Mouse (Mus musculus): ENCODE results near the gene Mcm7. TPM values are rescaled to one million over a fixed set of nuclear protein-coding genes. Genes with fewer than 3 reads are reported as not detected.

Mcm7 gene
- polyA plus RNA-seq, 1 experiment from 2014 or later, result 228 TPM

DNA sequence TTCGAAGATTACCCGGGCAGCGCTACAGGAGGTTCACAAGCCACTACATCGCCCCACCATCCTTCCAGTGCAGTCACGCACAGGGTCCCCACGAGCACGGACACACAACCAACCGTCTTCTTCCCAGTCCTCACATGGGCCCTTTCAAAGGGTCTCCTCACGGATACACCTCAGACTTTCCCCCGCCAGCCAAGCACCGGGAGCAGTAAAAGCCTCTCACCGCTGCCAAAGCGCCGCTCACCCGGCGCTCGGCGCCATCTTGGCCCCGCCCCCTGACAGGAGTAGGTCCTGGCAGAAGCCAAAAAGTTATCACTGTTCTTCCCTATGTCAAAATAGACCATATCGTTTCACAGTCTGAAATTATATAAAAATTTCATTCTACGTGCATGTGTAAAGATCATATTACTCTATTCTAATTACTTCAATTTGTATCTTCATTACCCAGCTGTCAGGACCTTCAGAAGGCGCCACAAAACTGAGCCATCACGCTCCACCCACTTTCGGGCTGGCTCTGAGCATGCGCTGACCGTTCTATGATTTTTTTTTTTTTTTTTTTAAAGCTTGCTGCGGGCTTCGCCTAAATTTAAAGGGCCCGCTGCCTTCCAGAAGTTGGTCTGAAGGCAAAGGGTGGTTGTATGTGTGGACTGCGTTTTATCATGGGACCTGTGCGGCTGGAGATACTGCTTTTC lies 14.9 kb upstream of the Mcm7 start, which contains the start of the genes Taf6 and Cnpy4:
Gene Taf6, minus strand, starts transcription at position 502 of the 689 bp plus-strand sequence.
Gene Cnpy4, plus strand, starts transcription at position 536 of the 689 bp plus-strand sequence.
- ATAC-seq (ENCODE audit: borderline replicate concordance, extremely low read depth, low FRiP score, low TSS enrichment), result peak; percentile 81
- WGBS, result under 1% methylated on average over 31 of the region's 31 CpGs
- peak within 1 kb of the TSS; percentile 67 for H3K4me3 ChIP-seq
- no peaks in the 10 kb centered on the region for H3K27me3 ChIP-seq
- H3K9me3 ChIP-seq, result no peaks in the 10 kb centered on the region
- peak within 1 kb of the TSS; percentile 38 for H3K27ac ChIP-seq
- peaks cover 17% of the 10 kb centered on the region for H3K4me1 ChIP-seq
- peaks cover 19% of the 10 kb centered on the region; the same call in 1 of the 2 replicates for H3K36me3 ChIP-seq
- H3K4me2 ChIP-seq, result peak within 1 kb of the TSS; percentile 62
- peak within 1 kb of the TSS; percentile 74 for H3K9ac ChIP-seq

DNA sequence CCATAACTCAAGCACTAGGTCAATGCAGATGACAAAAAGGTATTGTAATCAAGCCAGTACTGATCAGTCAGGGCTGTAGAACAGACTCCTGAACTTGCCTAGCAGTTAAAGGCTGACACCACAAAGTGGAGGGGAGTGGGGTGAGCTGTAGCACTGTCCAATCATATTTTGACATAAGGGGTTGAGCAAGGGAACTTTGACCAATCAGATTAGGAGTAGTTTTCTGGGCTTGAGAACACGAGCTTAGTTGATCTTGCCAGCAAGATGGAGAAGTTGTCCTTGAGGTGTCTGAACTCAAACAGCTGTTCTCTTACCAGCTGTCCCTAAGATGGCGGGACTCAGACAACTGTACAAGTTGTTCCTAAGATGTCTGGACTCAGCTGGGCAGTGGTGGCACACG lies 995 bp upstream of the Mcm7 start:
- Histone ChIP-seq H3K9ac (no peak overlapping the region), H3K36me3 (peaks cover 59% of the 10 kb centered on the region), H3K4me3 (peak overlapping the region; percentile 82; the same call in 1 of the 2 replicates), H3K4me1 (peaks cover 23% of the 10 kb centered on the region), H3K27me3 (no peaks in the 10 kb centered on the region), H3K4me2 (peak overlapping the region; percentile 61; the same call in 1 of the 2 replicates), H3K27ac (0 out of 2 replicates have a peak overlapping the region, but pooled peaks have one; percentile 97), H3K9me3 (no peaks in the 10 kb centered on the region)
- WGBS, result 64% methylated on average over 3 of the region's 3 CpGs
- ATAC-seq (ENCODE audit: borderline replicate concordance, extremely low read depth, low FRiP score, low TSS enrichment), result no peak

DNA sequence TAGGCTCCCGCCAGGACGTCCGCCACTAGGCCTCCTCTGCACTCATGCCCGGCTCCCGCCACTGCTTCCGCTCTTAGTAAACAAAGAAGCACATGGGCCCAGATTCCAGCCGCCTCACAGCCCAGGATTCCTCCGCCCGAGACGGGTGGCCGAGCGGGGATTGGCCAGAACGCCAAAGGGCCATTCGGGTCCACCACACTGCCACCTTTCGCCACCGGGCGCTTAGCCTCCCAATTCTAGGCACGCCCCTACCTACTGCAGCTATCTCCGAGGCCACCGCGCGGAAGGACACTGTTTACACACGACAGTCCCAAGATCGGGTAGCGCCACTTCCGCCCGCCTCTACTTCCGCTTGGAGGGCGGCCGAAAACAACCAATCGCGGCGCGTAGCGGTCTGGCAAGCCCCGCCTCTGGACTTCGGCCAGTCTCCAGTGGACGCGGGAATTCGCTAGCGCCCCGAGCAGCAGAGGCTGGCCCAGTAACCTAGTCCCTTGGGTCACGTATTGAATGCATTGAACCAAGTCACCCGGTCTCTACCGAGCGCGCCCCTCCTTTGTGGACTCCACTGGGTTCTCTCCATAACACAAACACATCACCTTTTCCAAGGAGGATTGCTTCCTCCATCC lies 1.2 kb downstream of the Mcm7 start:
- H3K4me3 ChIP-seq, result peak overlapping the region; percentile 82
- peaks cover 23% of the 10 kb centered on the region for H3K4me1 ChIP-seq
- peak overlapping the region; percentile 88 for H3K9ac ChIP-seq
- H3K9me3 ChIP-seq, result no peaks in the 10 kb centered on the region
- WGBS, result under 1% methylated on average over 47 of the region's 47 CpGs
- peak overlapping the region; percentile 97 for H3K27ac ChIP-seq
- ATAC-seq (ENCODE audit: borderline replicate concordance, extremely low read depth, low FRiP score, low TSS enrichment), result peak; percentile 88
- H3K27me3 ChIP-seq, result no peaks in the 10 kb centered on the region
- H3K36me3 ChIP-seq, result peaks cover 61% of the 10 kb centered on the region
- peak overlapping the region; percentile 80 for H3K4me2 ChIP-seq

DNA sequence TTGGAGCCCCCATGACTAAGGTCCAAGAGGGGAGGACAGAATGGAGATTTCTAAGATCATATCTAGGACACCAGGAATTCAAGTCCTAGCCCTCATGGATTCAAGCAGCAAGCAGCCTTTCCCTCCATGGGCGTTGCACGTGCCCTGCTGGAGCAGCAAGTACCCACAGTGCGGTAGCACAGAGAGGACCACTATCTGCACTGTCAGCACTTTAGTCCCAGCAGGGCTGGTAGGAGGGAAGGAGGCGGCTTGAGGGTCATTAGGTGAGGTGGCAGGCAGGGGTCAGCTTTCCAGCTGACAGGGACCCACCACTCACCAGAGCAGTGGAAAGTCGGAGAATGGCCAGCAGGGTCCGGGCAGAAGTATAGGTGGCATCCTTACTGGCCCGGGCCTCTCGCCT lies 6.6 kb downstream of the Mcm7 start:
- no peak for ATAC-seq (ENCODE audit: borderline replicate concordance, extremely low read depth, low FRiP score, low TSS enrichment)
- no peak overlapping the region for H3K27ac ChIP-seq
- peaks cover 73% of the 10 kb centered on the region for H3K36me3 ChIP-seq
- 70% methylated on average over 8 of the region's 8 CpGs for WGBS
- no peak overlapping the region for H3K4me3 ChIP-seq
- H3K9me3 ChIP-seq, result no peaks in the 10 kb centered on the region
- H3K4me2 ChIP-seq, result no peak overlapping the region
- H3K4me1 ChIP-seq, result peaks cover 18% of the 10 kb centered on the region
- no peaks in the 10 kb centered on the region for H3K27me3 ChIP-seq
- no peak overlapping the region for H3K9ac ChIP-seq

DNA sequence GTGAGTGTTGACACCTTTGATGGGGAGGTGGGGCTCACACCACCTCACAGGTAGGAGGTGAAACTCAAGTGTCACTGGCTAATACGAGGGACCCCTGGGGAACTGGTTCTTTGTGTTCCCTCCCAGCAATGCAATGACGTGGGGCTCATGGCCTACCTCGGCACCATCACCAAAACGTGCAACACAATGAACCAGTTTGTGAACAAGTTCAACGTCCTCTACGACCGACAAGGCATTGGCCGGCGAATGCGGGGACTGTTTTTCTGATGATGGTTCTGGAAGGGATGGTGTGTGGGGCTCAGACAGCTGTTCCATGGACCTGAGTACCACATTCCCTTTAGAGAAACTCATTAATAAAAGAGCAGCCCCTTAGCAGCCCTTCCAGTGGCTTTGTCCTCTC lies 8.6 kb downstream of the Mcm7 start:
- no peak for ATAC-seq (ENCODE audit: borderline replicate concordance, extremely low read depth, low FRiP score, low TSS enrichment)
- no peak overlapping the region for H3K27ac ChIP-seq
- no peak overlapping the region for H3K4me3 ChIP-seq
- 59% methylated on average over 10 of the region's 10 CpGs for WGBS
- H3K4me2 ChIP-seq, result no peak overlapping the region
- H3K4me1 ChIP-seq, result peaks cover 15% of the 10 kb centered on the region
- H3K9me3 ChIP-seq, result no peaks in the 10 kb centered on the region
- H3K9ac ChIP-seq, result no peak overlapping the region
- peaks cover 61% of the 10 kb centered on the region for H3K36me3 ChIP-seq
- no peaks in the 10 kb centered on the region for H3K27me3 ChIP-seq

DNA sequence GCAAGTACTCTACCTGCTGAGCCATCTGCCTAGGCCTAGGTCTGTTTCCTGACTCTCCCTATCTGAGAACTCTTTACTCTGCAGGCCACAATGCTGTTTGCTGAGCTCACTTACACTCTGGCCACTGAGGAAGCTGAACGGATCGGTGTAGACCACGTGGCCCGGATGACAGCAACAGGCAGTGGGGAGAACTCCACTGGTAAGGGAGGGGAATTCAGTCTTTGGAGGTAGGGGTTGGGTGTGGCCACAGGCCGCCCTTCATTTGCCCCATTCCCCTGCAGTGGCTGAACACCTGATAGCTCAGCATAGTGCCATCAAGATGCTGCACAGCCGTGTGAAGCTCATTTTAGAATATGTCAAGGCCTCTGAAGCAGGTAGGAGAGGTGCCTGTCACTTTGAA lies 9.2 kb downstream of the Mcm7 start:
- H3K9me3 ChIP-seq, result no peaks in the 10 kb centered on the region
- H3K4me2 ChIP-seq, result no peak overlapping the region
- H3K36me3 ChIP-seq, result peaks cover 55% of the 10 kb centered on the region
- 57% methylated on average over 6 of the region's 6 CpGs for WGBS
- no peaks in the 10 kb centered on the region for H3K27me3 ChIP-seq
- H3K4me1 ChIP-seq, result peaks cover 15% of the 10 kb centered on the region
- ATAC-seq (ENCODE audit: borderline replicate concordance, extremely low read depth, low FRiP score, low TSS enrichment), result no peak
- H3K9ac ChIP-seq, result no peak overlapping the region
- no peak overlapping the region for H3K27ac ChIP-seq
- H3K4me3 ChIP-seq, result no peak overlapping the region

DNA sequence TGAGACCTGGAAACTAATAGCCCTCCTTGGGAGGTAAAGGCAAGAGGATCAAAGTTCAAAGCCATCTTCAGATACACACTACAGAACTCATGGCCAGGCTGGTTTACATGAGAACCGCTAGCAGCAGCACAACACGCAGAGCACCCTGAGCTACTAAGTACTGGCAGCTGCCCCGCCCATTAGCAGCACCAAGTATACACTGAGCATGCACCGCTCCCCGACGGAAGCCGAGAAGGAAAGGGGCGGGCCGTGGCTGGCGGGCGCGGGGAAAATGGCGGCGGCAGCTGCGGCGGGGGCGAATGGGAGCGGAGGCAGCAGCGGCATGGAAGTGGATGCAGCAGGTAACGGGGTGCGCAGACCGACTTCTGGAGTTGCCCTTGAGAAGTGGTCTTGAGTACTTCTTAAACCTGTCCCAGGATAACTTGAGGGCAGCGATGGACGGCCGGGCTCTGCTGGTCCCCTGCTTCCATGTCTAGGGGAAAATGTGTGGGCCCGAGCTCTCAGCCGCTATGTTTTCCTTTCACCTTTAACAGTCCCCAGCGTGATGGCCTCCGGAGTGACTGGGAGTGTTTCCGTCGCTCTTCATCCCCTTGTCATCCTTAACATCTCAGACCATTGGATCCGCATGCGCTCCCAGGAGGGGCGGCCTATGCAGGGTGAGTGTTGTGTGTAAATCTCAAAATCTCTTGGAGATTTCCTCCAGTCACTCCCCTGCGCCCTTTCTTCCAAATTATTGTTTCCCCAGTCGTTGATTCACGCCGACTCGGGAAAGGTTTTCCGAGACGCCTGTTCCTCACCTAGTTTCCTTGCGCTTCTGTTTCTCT lies 11.2 kb downstream of the Mcm7 start, which contains the start of gene Cops6:
Gene Cops6, plus strand, starts transcription at position 230 of the 824 bp plus-strand sequence.
- peaks cover 15% of the 10 kb centered on the region for H3K4me1 ChIP-seq
- no peaks in the 10 kb centered on the region for H3K9me3 ChIP-seq
- no peaks in the 10 kb centered on the region for H3K27me3 ChIP-seq
- peak; percentile 96 for ATAC-seq (ENCODE audit: borderline replicate concordance, extremely low read depth, low FRiP score, low TSS enrichment)
- under 1% methylated on average over 42 of the region's 42 CpGs for WGBS
- H3K4me2 ChIP-seq, result peak within 1 kb of the TSS; percentile 72
- H3K4me3 ChIP-seq, result peak within 1 kb of the TSS; percentile 67
- peak within 1 kb of the TSS; percentile 88 for H3K9ac ChIP-seq
- peaks cover 35% of the 10 kb centered on the region for H3K36me3 ChIP-seq
- H3K27ac ChIP-seq, result peak within 1 kb of the TSS; percentile 71

DNA sequence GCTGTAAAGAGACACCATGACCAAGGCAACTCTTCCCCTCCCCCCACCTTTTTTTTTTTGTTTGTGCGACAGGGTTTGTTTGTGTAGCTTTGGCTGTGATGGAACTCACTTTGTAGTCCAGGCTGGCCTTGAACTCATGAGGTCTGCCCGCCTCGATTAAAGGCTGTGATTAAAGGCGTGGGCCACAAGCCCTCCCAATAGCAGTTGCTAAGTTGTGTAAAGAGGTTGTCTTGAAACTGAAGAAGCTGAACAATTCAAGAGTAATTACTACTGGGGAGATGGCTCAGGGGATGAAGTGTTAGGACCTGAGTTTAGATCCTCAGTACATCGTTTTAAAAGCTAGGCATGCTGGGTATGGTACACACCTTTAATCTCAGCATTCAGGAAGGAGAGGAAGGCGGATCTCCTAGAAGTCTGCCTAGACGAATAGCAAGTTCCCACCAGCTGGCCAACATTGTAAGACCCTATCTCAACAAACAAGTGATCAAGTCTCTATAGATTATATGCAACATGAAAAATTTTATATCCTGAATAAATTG lies 11.9 kb downstream of the Mcm7 start:
- H3K9ac ChIP-seq, result peak overlapping the region; percentile 88; the same call in 1 of the 2 replicates
- no peaks in the 10 kb centered on the region for H3K27me3 ChIP-seq
- WGBS, result 54% methylated on average over 7 of the region's 7 CpGs
- H3K4me3 ChIP-seq, result peak overlapping the region; percentile 67
- no peak for ATAC-seq (ENCODE audit: borderline replicate concordance, extremely low read depth, low FRiP score, low TSS enrichment)
- H3K4me1 ChIP-seq, result peaks cover 15% of the 10 kb centered on the region
- H3K4me2 ChIP-seq, result peak overlapping the region; percentile 72
- H3K27ac ChIP-seq, result peak overlapping the region; percentile 32
- H3K36me3 ChIP-seq, result peaks cover 27% of the 10 kb centered on the region
- H3K9me3 ChIP-seq, result no peaks in the 10 kb centered on the region

DNA sequence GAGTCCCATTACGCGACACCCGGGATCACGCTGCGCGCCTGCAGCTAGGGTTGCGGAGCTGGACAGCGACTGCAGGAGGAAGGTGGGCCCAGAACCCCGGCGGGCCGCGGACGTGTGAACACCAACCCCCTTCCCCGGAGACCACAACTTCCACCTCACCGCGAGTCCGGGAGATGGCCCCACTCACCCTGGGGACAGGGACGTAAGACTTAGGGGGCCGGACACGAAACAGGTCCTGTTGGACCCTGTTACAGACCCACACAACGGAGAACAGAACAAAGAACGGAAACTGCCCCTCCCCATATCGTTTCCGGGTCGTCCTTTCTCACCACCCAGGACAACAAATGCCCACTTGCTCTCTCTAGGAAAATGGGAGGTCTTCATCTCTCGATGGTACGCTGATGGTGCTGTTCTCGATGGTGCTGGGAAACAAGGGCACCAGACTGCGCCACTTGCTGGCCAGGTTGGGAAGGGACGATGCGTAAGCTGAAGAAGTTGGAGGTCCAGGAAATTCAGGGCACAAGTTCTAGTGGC lies 16.7 kb downstream of the Mcm7 start, which contains the start of gene Zfp113:
Gene Zfp113, minus strand, starts transcription at position 302 of the 534 bp plus-strand sequence.
- Histone ChIP-seq H3K9me3 (no peaks in the 10 kb centered on the region), H3K4me2 (peak within 1 kb of the TSS; percentile 66), H3K27ac (peak within 1 kb of the TSS; percentile 87), H3K27me3 (no peaks in the 10 kb centered on the region), H3K36me3 (peaks cover 23% of the 10 kb centered on the region), H3K4me3 (peak within 1 kb of the TSS; percentile 66), H3K9ac (peak within 1 kb of the TSS; percentile 82), H3K4me1 (peaks cover 13% of the 10 kb centered on the region)
- under 1% methylated on average over 31 of the region's 31 CpGs for WGBS
- ATAC-seq (ENCODE audit: borderline replicate concordance, extremely low read depth, low FRiP score, low TSS enrichment), result peak; percentile 94

DNA sequence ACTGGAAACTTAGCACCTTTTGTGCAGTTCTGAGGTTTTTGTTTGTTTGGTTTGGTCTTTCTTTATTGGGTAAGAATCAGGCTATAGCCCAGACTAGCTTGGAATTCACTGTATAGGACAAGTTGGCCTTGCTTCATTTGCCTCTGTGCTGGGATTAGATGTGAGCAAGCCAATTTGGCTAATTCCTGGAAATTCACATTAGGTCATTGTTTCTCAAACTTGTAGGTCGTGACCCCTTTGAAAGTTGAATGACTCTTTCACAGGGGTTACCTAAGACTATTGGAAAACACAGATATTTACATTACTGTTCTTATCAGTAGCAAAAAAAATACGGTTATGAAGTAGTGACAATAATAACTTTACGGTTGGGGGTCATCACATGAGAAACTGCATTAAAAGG lies 17.8 kb downstream of the Mcm7 start:
- ATAC-seq (ENCODE audit: borderline replicate concordance, extremely low read depth, low FRiP score, low TSS enrichment), result no peak
- Histone ChIP-seq H3K36me3 (peaks cover 28% of the 10 kb centered on the region), H3K4me3 (peak overlapping the region; percentile 66), H3K4me1 (peaks cover 10% of the 10 kb centered on the region), H3K9me3 (no peaks in the 10 kb centered on the region), H3K27me3 (no peaks in the 10 kb centered on the region), H3K4me2 (peak overlapping the region; percentile 66), H3K9ac (peak overlapping the region; percentile 82), H3K27ac (no peak overlapping the region)
- 59% methylated on average over 3 of the region's 3 CpGs for WGBS

DNA sequence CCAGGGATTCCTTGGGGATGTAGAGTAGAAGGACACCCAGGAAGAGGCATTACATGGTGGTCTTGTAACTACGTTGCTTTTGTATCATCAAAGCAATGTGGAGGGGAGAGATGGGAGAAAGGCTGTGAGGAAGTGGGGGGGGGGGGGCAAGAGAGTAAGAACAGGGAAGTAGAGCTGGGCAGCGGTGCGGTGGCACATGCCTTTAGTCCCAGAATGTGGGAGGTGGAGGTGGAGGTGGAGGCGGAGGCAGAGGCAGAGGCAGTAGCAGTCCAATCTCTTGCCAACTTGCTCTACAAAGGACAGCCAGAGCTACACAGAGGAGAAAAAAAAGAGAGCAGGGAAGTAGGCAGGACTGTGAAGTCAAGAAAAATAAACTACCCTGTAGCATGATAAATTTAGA lies 33.6 kb downstream of the Mcm7 start:
- H3K27me3 ChIP-seq, result no peaks in the 10 kb centered on the region
- H3K36me3 ChIP-seq, result peaks cover 21% of the 10 kb centered on the region
- 73% methylated on average over 4 of the region's 4 CpGs for WGBS
- H3K4me1 ChIP-seq, result no peaks in the 10 kb centered on the region
- no peak overlapping the region for H3K4me3 ChIP-seq
- H3K4me2 ChIP-seq, result no peak overlapping the region
- H3K9ac ChIP-seq, result no peak overlapping the region
- H3K27ac ChIP-seq, result no peak overlapping the region
- ATAC-seq (ENCODE audit: borderline replicate concordance, extremely low read depth, low FRiP score, low TSS enrichment), result no peak
- no peaks in the 10 kb centered on the region for H3K9me3 ChIP-seq
